Mouse (Mus musculus): ENCODE results near the gene Dlg2. TPM values are rescaled to one million over a fixed set of nuclear protein-coding genes. Genes with fewer than 3 reads are reported as not detected.

Gene Dlg2
- total and polyA plus RNA-seq, 3 experiments = 0.72 to 1.9 (median 1.7) TPM

DNA sequence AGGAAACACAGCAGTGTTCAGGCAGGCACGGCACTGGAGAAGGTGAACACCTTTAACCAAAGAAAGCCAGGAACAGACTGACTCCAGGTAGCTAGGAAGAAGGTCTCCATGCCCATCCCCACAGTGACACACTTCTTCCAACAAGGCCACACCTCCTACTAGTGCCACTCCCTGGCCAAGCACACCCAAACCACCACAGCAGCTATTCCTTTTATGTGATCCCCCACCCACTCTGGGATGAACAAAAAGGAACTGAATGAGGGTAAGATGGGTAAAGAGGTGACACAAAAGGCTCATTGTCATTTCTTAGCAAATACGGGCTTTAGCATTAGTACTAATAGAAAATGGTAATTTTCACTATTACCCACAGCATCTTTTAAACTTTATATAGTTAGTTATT lies 77.9 kb downstream of the Dlg2 start:
- no peak for DNase-seq
- Histone ChIP-seq H3K9ac (ENCODE audit: low read depth, low read length) (no peak overlapping the region), H3K27me3 (ENCODE audit: control insufficient read depth, insufficient read depth, low read length) (no peaks in the 10 kb centered on the region), H3K4me3 (no peak overlapping the region), H3K27ac (no peak overlapping the region), H3K36me3 (ENCODE audit: control insufficient read depth, insufficient read depth, low read length) (no peaks in the 10 kb centered on the region), H3K79me2 (replicated peaks; ENCODE audit: control insufficient read depth, insufficient read depth, low read length) (no peaks in the 10 kb centered on the region), H3K4me1 (ENCODE audit: control insufficient read depth, insufficient read depth, low read length) (no peaks in the 10 kb centered on the region)
- WGBS = 75% methylated on average over 2 of the region's 2 CpGs
- no peak for TF ChIP-seq POLR2A (IDR thresholded peaks at IDR 0.05; ENCODE audit: insufficient read depth, low read depth, low read length)
- TF ChIP-seq EP300 (IDR thresholded peaks at IDR 0.05; ENCODE audit: insufficient read depth, low read depth, low read length) = no peak
- no peak for TF ChIP-seq CTCF (IDR thresholded peaks at IDR 0.05)
- intact Hi-C loops (cut with DNase I) = no loop called here

DNA sequence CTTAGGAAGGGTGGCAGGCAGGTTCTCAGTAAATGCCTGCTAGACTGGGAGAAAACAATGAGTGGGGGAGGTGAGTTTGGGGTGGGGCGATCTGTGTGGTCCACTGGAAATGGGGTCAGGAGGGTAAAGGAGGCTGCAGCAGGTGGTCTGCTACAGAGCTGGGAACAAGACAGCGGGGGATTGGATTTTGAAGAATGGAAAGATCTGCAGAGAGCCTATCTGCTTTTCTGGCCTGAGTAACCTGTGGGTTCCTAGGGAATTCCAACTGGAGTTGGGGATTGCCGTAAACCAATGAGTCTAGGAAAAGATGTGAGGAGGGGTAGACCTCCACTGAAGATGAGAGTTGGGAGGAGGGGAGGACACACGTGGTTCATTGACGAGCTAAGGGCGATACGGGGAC lies 92.7 kb downstream of the Dlg2 start:
- no peak overlapping the region for H3K9ac ChIP-seq (ENCODE audit: low read depth, low read length)
- intact Hi-C loops (cut with DNase I) = no loop called here
- TF ChIP-seq CTCF (IDR thresholded peaks at IDR 0.05) = no peak
- TF ChIP-seq POLR2A (IDR thresholded peaks at IDR 0.05; ENCODE audit: insufficient read depth, low read depth, low read length) = no peak
- no peak for DNase-seq
- H3K4me1 ChIP-seq (ENCODE audit: control insufficient read depth, insufficient read depth, low read length) = no peaks in the 10 kb centered on the region
- no peak overlapping the region for H3K4me3 ChIP-seq
- no peaks in the 10 kb centered on the region for H3K79me2 ChIP-seq (replicated peaks; ENCODE audit: control insufficient read depth, insufficient read depth, low read length)
- H3K27me3 ChIP-seq (ENCODE audit: control insufficient read depth, insufficient read depth, low read length) = no peaks in the 10 kb centered on the region
- H3K27ac ChIP-seq = no peak overlapping the region
- H3K36me3 ChIP-seq (ENCODE audit: control insufficient read depth, insufficient read depth, low read length) = no peaks in the 10 kb centered on the region
- WGBS = 36% methylated on average over 7 of the region's 7 CpGs

DNA sequence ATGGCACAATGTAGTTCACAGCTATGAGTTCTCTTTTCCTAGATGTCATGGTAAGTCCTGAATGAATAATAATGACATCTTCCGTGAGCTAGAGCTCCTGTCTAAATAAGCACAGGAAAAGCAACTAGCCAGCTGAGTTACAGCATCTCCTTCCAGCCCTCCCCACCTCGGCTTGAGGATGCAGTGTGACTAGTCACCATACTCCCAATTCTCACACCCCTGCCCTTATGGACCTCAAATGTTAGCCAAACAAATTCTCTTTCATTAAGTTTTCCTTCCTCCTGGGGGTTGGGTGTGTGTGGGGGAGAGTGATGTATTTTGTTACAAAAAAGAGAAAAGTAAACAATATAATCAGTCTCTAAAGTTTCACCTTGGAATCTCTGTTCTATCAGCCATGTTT lies 111.3 kb downstream of the Dlg2 start:
- H3K4me3 ChIP-seq = no peak overlapping the region
- no peak overlapping the region for H3K9ac ChIP-seq (ENCODE audit: low read depth, low read length)
- 32% methylated on average over 2 of the region's 2 CpGs for WGBS
- intact Hi-C loops (cut with DNase I) = no loop called here
- H3K79me2 ChIP-seq (replicated peaks; ENCODE audit: control insufficient read depth, insufficient read depth, low read length) = no peaks in the 10 kb centered on the region
- no peaks in the 10 kb centered on the region for H3K36me3 ChIP-seq (ENCODE audit: control insufficient read depth, insufficient read depth, low read length)
- no peak for DNase-seq
- H3K27me3 ChIP-seq (ENCODE audit: control insufficient read depth, insufficient read depth, low read length) = no peaks in the 10 kb centered on the region
- H3K27ac ChIP-seq = no peak overlapping the region
- no peak for TF ChIP-seq EP300 (IDR thresholded peaks at IDR 0.05; ENCODE audit: insufficient read depth, low read depth, low read length)
- TF ChIP-seq POLR2A (IDR thresholded peaks at IDR 0.05; ENCODE audit: insufficient read depth, low read depth, low read length) = no peak
- TF ChIP-seq CTCF (IDR thresholded peaks at IDR 0.05) = no peak
- H3K4me1 ChIP-seq (ENCODE audit: control insufficient read depth, insufficient read depth, low read length) = no peaks in the 10 kb centered on the region

DNA sequence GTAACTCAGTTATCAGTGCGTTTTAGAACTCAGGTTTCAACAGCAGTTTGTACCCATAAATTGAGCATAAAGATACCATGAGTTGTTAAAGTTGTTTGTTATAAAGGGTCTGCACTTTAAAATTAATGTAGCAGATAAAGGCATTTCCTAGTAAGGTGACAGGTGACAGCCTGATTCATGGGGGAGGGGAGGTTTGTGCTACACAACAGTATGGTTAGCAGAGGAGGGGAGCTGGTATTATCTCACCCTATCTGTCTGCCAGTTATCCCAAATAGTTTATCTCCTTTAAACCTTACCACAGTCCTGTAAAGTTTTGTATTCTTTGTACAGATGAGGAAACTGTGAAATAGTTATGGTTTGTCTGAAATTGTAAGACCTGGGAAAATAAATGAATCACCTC lies 111.8 kb downstream of the Dlg2 start:
- Histone ChIP-seq H3K79me2 (replicated peaks; ENCODE audit: control insufficient read depth, insufficient read depth, low read length) (no peaks in the 10 kb centered on the region), H3K9ac (ENCODE audit: low read depth, low read length) (no peak overlapping the region), H3K36me3 (ENCODE audit: control insufficient read depth, insufficient read depth, low read length) (no peaks in the 10 kb centered on the region), H3K4me3 (no peak overlapping the region), H3K27me3 (ENCODE audit: control insufficient read depth, insufficient read depth, low read length) (no peaks in the 10 kb centered on the region), H3K27ac (no peak overlapping the region), H3K4me1 (ENCODE audit: control insufficient read depth, insufficient read depth, low read length) (no peaks in the 10 kb centered on the region)
- intact Hi-C loops (cut with DNase I) = no loop called here
- DNase-seq = no peak
- 67% methylated on average over 1 of the region's 1 CpGs for WGBS
- no peak for TF ChIP-seq CTCF (IDR thresholded peaks at IDR 0.05)
- no peak for TF ChIP-seq POLR2A (IDR thresholded peaks at IDR 0.05; ENCODE audit: insufficient read depth, low read depth, low read length)
- no peak for TF ChIP-seq EP300 (IDR thresholded peaks at IDR 0.05; ENCODE audit: insufficient read depth, low read depth, low read length)

DNA sequence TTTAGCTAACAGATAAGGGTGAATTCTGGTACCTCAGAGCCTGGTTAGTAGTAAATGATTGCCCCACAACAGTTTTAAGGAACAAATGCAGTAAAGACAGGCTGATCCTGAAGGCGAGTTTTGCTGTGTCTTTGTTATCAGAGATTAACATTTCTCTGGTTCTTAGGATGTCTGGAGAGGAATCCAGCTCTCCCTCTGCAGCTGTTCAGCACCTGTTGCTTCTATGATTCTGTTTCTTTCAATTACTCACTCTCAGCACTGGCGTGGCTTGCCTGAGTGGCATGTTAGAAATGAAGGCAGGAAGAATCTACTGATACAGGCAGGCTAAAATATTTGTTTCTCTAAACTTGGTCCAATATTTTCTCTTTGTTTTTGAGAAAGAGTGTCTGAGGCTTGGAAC lies 133.3 kb downstream of the Dlg2 start:
- intact Hi-C loops (cut with DNase I) = no loop called here
- H3K27ac ChIP-seq = no peak overlapping the region
- H3K4me1 ChIP-seq (ENCODE audit: control insufficient read depth, insufficient read depth, low read length) = no peaks in the 10 kb centered on the region
- no peak for TF ChIP-seq EP300 (IDR thresholded peaks at IDR 0.05; ENCODE audit: insufficient read depth, low read depth, low read length)
- TF ChIP-seq POLR2A (IDR thresholded peaks at IDR 0.05; ENCODE audit: insufficient read depth, low read depth, low read length) = no peak
- TF ChIP-seq CTCF (IDR thresholded peaks at IDR 0.05) = no peak
- H3K79me2 ChIP-seq (replicated peaks; ENCODE audit: control insufficient read depth, insufficient read depth, low read length) = no peaks in the 10 kb centered on the region
- H3K36me3 ChIP-seq (ENCODE audit: control insufficient read depth, insufficient read depth, low read length) = no peaks in the 10 kb centered on the region
- H3K9ac ChIP-seq (ENCODE audit: low read depth, low read length) = no peak overlapping the region
- WGBS = 44% methylated on average over 2 of the region's 2 CpGs
- no peak for DNase-seq
- H3K27me3 ChIP-seq (ENCODE audit: control insufficient read depth, insufficient read depth, low read length) = no peaks in the 10 kb centered on the region
- no peak overlapping the region for H3K4me3 ChIP-seq

DNA sequence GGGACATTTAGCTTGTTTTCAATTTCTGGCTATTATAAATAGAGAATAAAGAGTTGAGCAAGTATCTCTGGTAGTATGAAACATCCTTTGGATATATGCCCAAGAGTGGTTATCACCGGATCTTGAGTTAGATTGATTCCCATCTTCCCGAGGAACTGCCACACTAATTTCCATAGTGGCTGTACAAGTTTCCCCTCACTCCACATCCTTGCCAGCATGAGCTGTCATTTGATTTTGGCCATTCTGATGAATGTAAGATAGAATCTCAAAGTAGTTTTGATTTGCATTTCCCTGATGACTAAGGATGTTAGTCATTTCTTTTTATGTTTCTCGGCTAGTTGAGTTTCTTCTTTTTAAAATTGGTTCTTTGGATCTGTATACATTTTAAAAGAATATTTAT lies 154.1 kb downstream of the Dlg2 start:
- DNase-seq = no peak
- Histone ChIP-seq H3K27me3 (ENCODE audit: control insufficient read depth, insufficient read depth, low read length) (no peaks in the 10 kb centered on the region), H3K4me3 (no peak overlapping the region), H3K9ac (ENCODE audit: low read depth, low read length) (no peak overlapping the region), H3K79me2 (replicated peaks; ENCODE audit: control insufficient read depth, insufficient read depth, low read length) (no peaks in the 10 kb centered on the region), H3K4me1 (ENCODE audit: control insufficient read depth, insufficient read depth, low read length) (no peaks in the 10 kb centered on the region), H3K36me3 (ENCODE audit: control insufficient read depth, insufficient read depth, low read length) (no peaks in the 10 kb centered on the region), H3K27ac (no peak overlapping the region)
- TF ChIP-seq EP300 (IDR thresholded peaks at IDR 0.05; ENCODE audit: insufficient read depth, low read depth, low read length) (no peak), CTCF (IDR thresholded peaks at IDR 0.05) (no peak), POLR2A (IDR thresholded peaks at IDR 0.05; ENCODE audit: insufficient read depth, low read depth, low read length) (no peak)
- intact Hi-C loops (cut with DNase I) = no loop called here
- 73% methylated on average over 3 of the region's 3 CpGs for WGBS
